Mouse (Mus musculus) CH12.LX (cell line): ENCODE measurements around the gene Ap4e1. TPM values are rescaled to one million over a fixed set of nuclear protein-coding genes. Genes with fewer than 3 reads are reported as not detected.

Experiments used
- DNase-seq: peaks from one replicate; pipeline ENCODE4 v3.0.0-alpha.2; 2013; ENCODE audit errors: extremely low read depth
- H3K27ac ChIP-seq: 2 replicates; pipeline ENCODE4 v1.5.1; 2012; ENCODE audit warnings: low read depth, mild to moderate bottlenecking, control low read depth, moderate library complexity; ENCODE audit not compliant: insufficient read depth
- H3K27me3 ChIP-seq: replicated peaks from 2 replicates; pipeline ENCODE3; 2012; ENCODE audit warnings: inconsistent platforms
- H3K36me3 ChIP-seq, 2 experiments: replicated peaks in 1 of 2; 2 replicates each; pipeline versions ENCODE3 to v1.6.1; 2012; ENCODE audit warnings: inconsistent platforms in 1 of 2, low read length in 1 of 2, mild to moderate bottlenecking in 1 of 2, mixed read lengths in 1 of 2, moderate library complexity in 1 of 2; ENCODE audit not compliant: control insufficient read depth in 1 of 2, insufficient read depth in 1 of 2
- H3K4me1 ChIP-seq, 2 experiments: 2 replicates each; pipeline ENCODE4 v1.6.1; 2012; ENCODE audit warnings: inconsistent platforms in 1 of 2, moderate library complexity in 1 of 2; ENCODE audit not compliant: insufficient read depth in 2 of 2, control insufficient read depth in 1 of 2
- H3K4me2 ChIP-seq: 2 replicates; pipeline ENCODE4 v1.6.1; 2012; ENCODE audit warnings: low read depth, mild to moderate bottlenecking, control low read depth; ENCODE audit not compliant: poor library complexity, insufficient read depth, severe bottlenecking
- H3K4me3 ChIP-seq, 3 experiments: fragments of 150-350 bp in 1 of 3; sonication (generic) in 1 of 3; replicated peaks in 1 of 3; 2 replicates each; pipeline versions ENCODE3 to v1.5.1; 2011 to 2012; ENCODE audit warnings: low read depth in 2 of 3, low read length in 2 of 3, mild to moderate bottlenecking in 2 of 3, moderate library complexity in 2 of 3, control low read depth in 1 of 3, improper control_type of control experiment in 1 of 3, inconsistent platforms in 1 of 3, mixed read lengths in 1 of 3; ENCODE audit not compliant: poor library complexity in 1 of 3
- H3K79me2 ChIP-seq: replicated peaks from 2 replicates; pipeline ENCODE4 v1.6.1; 2012; ENCODE audit warnings: mild to moderate bottlenecking, moderate library complexity; ENCODE audit not compliant: control insufficient read depth, poor library complexity, insufficient read depth, severe bottlenecking; ENCODE audit errors: extremely low read depth
- H3K9ac ChIP-seq: 2 replicates; pipeline ENCODE4 v1.6.1; 2012; ENCODE audit warnings: low read depth, mild to moderate bottlenecking, control low read depth, moderate library complexity; ENCODE audit not compliant: insufficient read depth
- H3K9me3 ChIP-seq: replicated peaks from 2 replicates; pipeline ENCODE3; 2012; ENCODE audit warnings: low read length, inconsistent platforms, mixed read lengths
- CHD1 ChIP-seq: IDR thresholded peaks from 2 replicates; pipeline ENCODE4 v1.6.1; 2012; ENCODE audit warnings: low read depth, low read length, improper control_type of control experiment, inconsistent platforms
- CHD2 ChIP-seq: IDR thresholded peaks from 2 replicates; pipeline ENCODE4 v1.6.1; 2011; ENCODE audit warnings: low read length, improper control_type of control experiment
- E2F4 ChIP-seq: IDR thresholded peaks from 2 replicates; pipeline ENCODE4 v1.6.1; 2011; ENCODE audit warnings: low read depth, low read length, improper control_type of control experiment; ENCODE audit not compliant: insufficient replicate concordance
- HCFC1 ChIP-seq: IDR thresholded peaks from 2 replicates; pipeline ENCODE4 v1.6.1; 2012; ENCODE audit warnings: low read depth, mild to moderate bottlenecking, inconsistent platforms, low read length, improper control_type of control experiment
- JUN ChIP-seq: IDR thresholded peaks from 2 replicates; pipeline ENCODE4 v1.6.1; 2011; ENCODE audit warnings: low read depth, mild to moderate bottlenecking, low read length, improper control_type of control experiment, moderate library complexity; ENCODE audit not compliant: insufficient read depth
- JUND ChIP-seq: conservative IDR thresholded peaks from 2 replicates; pipeline ENCODE4 v1.6.1; 2011; ENCODE audit warnings: low read depth, low read length, improper control_type of control experiment
- MAFK ChIP-seq: IDR thresholded peaks from 2 replicates; pipeline ENCODE4 v1.6.1; 2011; ENCODE audit warnings: low read length, improper control_type of control experiment; ENCODE audit not compliant: insufficient replicate concordance
- MEF2A ChIP-seq: IDR thresholded peaks from 2 replicates; pipeline ENCODE4 v1.6.1; 2014; ENCODE audit warnings: low read depth, mild to moderate bottlenecking, inconsistent platforms, low read length, improper control_type of control experiment, borderline replicate concordance
- MYC ChIP-seq: IDR thresholded peaks from 2 replicates; pipeline ENCODE4 v1.6.1; 2011; ENCODE audit warnings: low read depth, mild to moderate bottlenecking, improper control_type of control experiment, low read length
- PAX5 ChIP-seq: IDR thresholded peaks from 2 replicates; pipeline ENCODE4 v1.6.1; 2012; ENCODE audit warnings: low read length, inconsistent platforms, mixed read lengths
- RAD21 ChIP-seq: IDR thresholded peaks from 2 replicates; pipeline ENCODE4 v1.6.1; 2011; ENCODE audit warnings: low read depth, mild to moderate bottlenecking, low read length, improper control_type of control experiment, moderate library complexity
- RCOR1 ChIP-seq: conservative IDR thresholded peaks from 2 replicates; pipeline ENCODE4 v1.6.1; 2012; ENCODE audit warnings: low read depth, mild to moderate bottlenecking, inconsistent platforms, low read length, improper control_type of control experiment
- UBTF ChIP-seq: IDR thresholded peaks from 2 replicates; pipeline ENCODE4 v1.6.1; 2012; ENCODE audit warnings: low read depth, mild to moderate bottlenecking, inconsistent platforms, low read length, improper control_type of control experiment, moderate library complexity
- USF2 ChIP-seq: conservative IDR thresholded peaks from 2 replicates; pipeline ENCODE4 v1.6.1; 2011; ENCODE audit warnings: low read depth, low read length, improper control_type of control experiment
- ZC3H11A ChIP-seq: IDR thresholded peaks from 2 replicates; pipeline ENCODE4 v1.6.1; 2012; ENCODE audit warnings: low read depth, mild to moderate bottlenecking, inconsistent platforms, low read length, improper control_type of control experiment
- ZKSCAN1 ChIP-seq: IDR thresholded peaks from 2 replicates; pipeline ENCODE4 v1.6.1; 2012; ENCODE audit warnings: low read depth, inconsistent platforms, low read length, improper control_type of control experiment, borderline replicate concordance
- ZNF384 ChIP-seq: IDR thresholded peaks from 2 replicates; pipeline ENCODE4 v1.6.1; 2012; ENCODE audit warnings: low read depth, low read length, improper control_type of control experiment, inconsistent platforms
- dilution Hi-C: fragments of 300-500 bp; cut with MboI; formaldehyde crosslinking; loops from 2 replicates; pipeline ENCODE4 v1.14.3; 2020; ENCODE audit warnings: low sequenced_read_pairs; ENCODE audit not compliant: extremely low pct_unique_long_range_greater_than_20kb, extremely low pct_ligation_motif_present
- in situ Hi-C: fragments of 300-500 bp; cut with MboI; formaldehyde crosslinking; loops from 3 replicates; pipeline ENCODE4 v1.14.3; 2019; ENCODE audit warnings: low sequenced_read_pairs, low pct_ligation_motif_present, low pct_unique_long_range_greater_than_20kb, mixed read lengths
- polyA plus RNA-seq: library from polyadenylated mRNA; unstranded; fragments of >175 nt; gene quantifications from 2 replicates; pipeline ENCODE4 v1.2.1, GENCODE M21; 2012; ENCODE audit warnings: low read depth; ENCODE audit not compliant: insufficient read length
- total RNA-seq, 2 experiments: library from RNA; depleted of rRNA; stranded (reverse); fragments of 300-350 nt in 1 of 2; fragments of >200 nt in 1 of 2; gene quantifications; 2 replicates each; pipeline ENCODE4 v1.2.3; 2012 to 2014

Gene Ap4e1
- total and polyA plus RNA-seq, 3 experiments = 5.8 to 9.6 (median 9.0) TPM

DNA sequence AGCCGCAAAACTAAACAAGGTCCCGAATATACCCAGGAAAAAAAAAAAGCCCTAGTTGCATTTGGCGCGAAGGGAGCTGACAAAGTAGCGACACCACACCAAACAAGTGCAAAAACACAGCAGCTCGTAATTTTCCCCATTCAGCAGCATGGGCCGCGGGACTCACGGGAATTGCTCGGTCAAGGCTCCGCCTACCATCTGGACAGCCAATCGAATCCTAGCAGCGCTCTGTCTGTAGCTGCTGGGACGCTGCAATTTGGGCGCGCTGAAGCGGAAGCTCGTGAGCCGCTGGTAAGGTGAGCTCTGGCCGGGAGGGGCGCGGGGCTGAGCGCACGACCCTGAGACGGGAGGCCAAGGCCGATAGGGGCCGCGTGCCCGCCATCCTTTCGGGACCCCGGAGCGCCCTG is 61.9 kb downstream of the Ap4e1 start, which contains the start of gene Blvra (continued):
- TF ChIP-seq MYC = peak; percentile 55; the same call in 1 of the 2 replicates
- peak; percentile 61 for TF ChIP-seq HCFC1

DNA sequence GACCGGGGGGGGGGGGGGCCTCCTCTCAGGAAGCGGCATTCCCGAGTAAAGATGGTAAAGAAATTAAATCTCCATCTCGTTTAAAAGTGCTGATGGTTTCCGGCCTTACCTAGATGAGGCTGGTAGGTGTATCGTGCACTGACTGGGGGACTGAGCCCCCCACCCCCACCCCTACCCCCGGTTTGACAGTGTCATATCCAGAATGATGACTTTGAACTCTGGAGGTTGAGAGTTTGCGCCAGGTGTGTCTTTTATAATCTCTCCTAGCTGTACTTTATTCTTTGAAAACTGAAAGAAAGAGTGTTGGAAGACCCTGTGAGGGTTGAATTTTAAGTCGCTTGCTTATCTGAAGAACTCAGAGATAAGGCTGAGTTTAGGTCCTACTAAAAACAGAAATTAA is 62.4 kb downstream of the Ap4e1 start:
- in situ Hi-C loops (no loop called here), dilution Hi-C loops (no loop called here)
- H3K4me3 ChIP-seq = peak overlapping the region; percentile 64 to 86 (median 80)
- H3K79me2 ChIP-seq = no peaks in the 10 kb centered on the region; the same call in 1 of the 2 replicates
- H3K27ac ChIP-seq = peak overlapping the region; percentile 29; the same call in 1 of the 2 replicates
- H3K27me3 ChIP-seq = no peaks in the 10 kb centered on the region
- H3K4me1 ChIP-seq = peaks cover 0 to 28% of the 10 kb centered on the region in 2 experiments; a peak in 3 of 4 replicates
- peak overlapping the region; percentile 91 for H3K9ac ChIP-seq
- no peak for DNase-seq
- no peaks in the 10 kb centered on the region for H3K9me3 ChIP-seq
- 0 out of 2 replicates have a peak, but pooled peaks have one; percentile 77 for TF ChIP-seq CHD1
- TF ChIP-seq RCOR1 = no peak
- H3K4me2 ChIP-seq = peak overlapping the region; percentile 69
- H3K36me3 ChIP-seq = peaks cover 2 to 33% of the 10 kb centered on the region in 2 experiments

DNA sequence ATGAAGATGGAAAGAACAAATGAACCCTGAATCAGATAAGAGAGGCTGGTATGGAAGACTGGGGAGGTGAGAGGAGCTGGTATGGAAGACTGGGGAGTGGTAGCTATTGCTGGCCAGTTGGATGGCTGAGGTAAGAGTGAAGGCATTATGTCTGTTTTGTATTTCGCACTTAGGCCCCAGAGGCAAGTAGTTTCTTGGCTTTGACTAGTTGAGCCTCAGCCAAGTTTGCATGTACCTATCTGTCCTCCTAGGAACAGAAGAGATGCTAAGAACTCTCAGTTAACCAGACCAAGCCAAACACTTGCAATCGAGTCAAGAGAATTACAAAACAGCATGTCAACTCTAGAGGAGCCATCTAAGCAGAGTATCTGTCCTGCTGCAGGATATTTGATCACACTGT is 65.6 kb downstream of the Ap4e1 start:
- no peaks in the 10 kb centered on the region for H3K27me3 ChIP-seq
- no peak overlapping the region for H3K27ac ChIP-seq
- no peaks in the 10 kb centered on the region for H3K9me3 ChIP-seq
- dilution Hi-C loops = no loop called here
- H3K79me2 ChIP-seq = no peaks in the 10 kb centered on the region; the same call in 1 of the 2 replicates
- no peak overlapping the region for H3K9ac ChIP-seq
- H3K36me3 ChIP-seq = peaks cover 0 to 14% of the 10 kb centered on the region in 2 experiments
- no peak overlapping the region for H3K4me3 ChIP-seq
- H3K4me2 ChIP-seq = no peak overlapping the region
- no peak for DNase-seq
- TF ChIP-seq E2F4 (no peak), JUND (no peak), USF2 (no peak), ZNF384 (no peak), PAX5 (no peak), JUN (no peak), UBTF (no peak), RCOR1 (no peak), ZC3H11A (no peak), MAFK (no peak), ZKSCAN1 (no peak), CHD2 (no peak), MEF2A (no peak), RAD21 (no peak)
- in situ Hi-C loops = no loop called here
- peaks cover 0 to 41% of the 10 kb centered on the region in 2 experiments; a peak in 3 of 4 replicates for H3K4me1 ChIP-seq
